Mouse (Mus musculus) stomach, postnatal 0 days (tissue): Measurements from ENCODE around the gene Ush2a. TPM values are rescaled to one million over a fixed set of nuclear protein-coding genes. Genes with fewer than 3 reads are reported as not detected.

Source experiments
- ATAC-seq: fragments of 200-750 bp; cut with Nextera tagmentation; 2 replicates; pipeline ENCODE4 v1.8.0; 2017; ENCODE audit not compliant: low FRiP score, low TSS enrichment
- DNase-seq: peaks from one replicate; pipeline ENCODE4 v3.0.0-alpha.2; 2016; ENCODE audit warnings: low spot score
- H3K27ac ChIP-seq: fragments of 300-500 bp; sonication (generic); replicated peaks from 2 replicates; pipeline ENCODE4 v1.5.1; 2014; ENCODE audit warnings: mild to moderate bottlenecking, control low read depth
- H3K27me3 ChIP-seq: fragments of 300-500 bp; sonication (generic); 2 replicates; pipeline ENCODE4 v1.6.1; 2014; ENCODE audit warnings: low read length; ENCODE audit not compliant: control insufficient read depth, insufficient read depth
- H3K36me3 ChIP-seq: fragments of 300-500 bp; sonication (generic); 2 replicates; pipeline ENCODE4 v1.6.1; 2014; ENCODE audit warnings: low read length, mixed read lengths; ENCODE audit not compliant: control insufficient read depth, insufficient read depth
- H3K4me1 ChIP-seq: fragments of 300-500 bp; sonication (generic); replicated peaks from 2 replicates; pipeline ENCODE4 v1.6.1; 2014; ENCODE audit warnings: antibody characterized with exemption; ENCODE audit not compliant: control insufficient read depth, insufficient read depth
- H3K4me2 ChIP-seq: fragments of 300-500 bp; sonication (generic); replicated peaks from 2 replicates; pipeline ENCODE4 v1.6.1; 2014; ENCODE audit warnings: low read depth, mild to moderate bottlenecking, control low read depth, moderate library complexity
- H3K4me3 ChIP-seq: fragments of 300-500 bp; sonication (generic); 2 replicates; pipeline ENCODE4 v1.5.1; 2014; ENCODE audit warnings: low read depth, low read length, control low read depth
- H3K9ac ChIP-seq: fragments of 300-500 bp; sonication (generic); 2 replicates; pipeline ENCODE4 v1.6.1; 2014; ENCODE audit warnings: mild to moderate bottlenecking, low read length, control low read depth, mixed read lengths
- H3K9me3 ChIP-seq: fragments of 300-500 bp; sonication (generic); 2 replicates; pipeline ENCODE4 v1.6.1; 2016; ENCODE audit warnings: low read length; ENCODE audit not compliant: control insufficient read depth
- CTCF ChIP-seq: IDR thresholded peaks from 2 replicates; pipeline ENCODE4 v1.5.1; 2016; ENCODE audit warnings: antibody characterized with exemption, low read depth, mild to moderate bottlenecking, moderate library complexity
- EP300 ChIP-seq: optimal IDR thresholded peaks from 2 replicates; pipeline ENCODE3; 2016; ENCODE audit warnings: antibody characterized with exemption
- WGBS: fragments of 180-500 bp; shearing (Covaris S2); extraction: QIAGEN DNeasy Blood & Tissue Kit; methylation state at CpG from one replicate; pipeline ENCODE4 v1.1.7; 2014; 5-methylcytosine and 5-hydroxymethylcytosine counted together
- polyA plus RNA-seq: library from polyadenylated mRNA; unstranded; fragments of >200 nt; fragmentation: Nextera tagmentation; extraction: Ambion mirVana; gene quantifications from 2 replicates; pipeline ENCODE4 v1.2.1, GENCODE M21; 2015

Ush2a gene
- polyA plus RNA-seq, 1 experiment from 2014 or later = not detected

DNA sequence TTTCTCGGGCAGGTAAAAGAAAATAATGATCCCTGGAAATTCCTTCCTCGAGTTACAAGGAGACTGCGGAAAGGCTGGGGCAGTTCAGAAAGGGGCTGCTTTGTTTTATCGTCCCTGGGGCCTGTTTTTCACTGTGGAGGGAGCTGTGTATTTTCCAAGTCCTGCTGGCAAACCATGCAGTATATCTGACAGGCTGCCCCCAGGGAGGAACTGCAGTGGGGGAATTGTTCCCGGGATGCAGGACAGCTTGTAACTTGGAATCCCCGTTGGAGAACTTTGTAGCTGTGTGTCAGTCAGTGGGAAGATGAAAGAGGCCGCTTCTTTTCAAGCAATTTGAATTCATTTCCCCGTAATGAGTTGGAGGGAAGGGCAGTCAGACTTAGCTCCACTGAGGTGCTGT is 399.1 kb downstream of the Ush2a start:
- Histone ChIP-seq H3K9ac (no peak overlapping the region), H3K27me3 (no peaks in the 10 kb centered on the region), H3K4me3 (0 out of 2 replicates have a peak overlapping the region, but pooled peaks have one; percentile 1), H3K27ac (no peak overlapping the region), H3K4me1 (no peaks in the 10 kb centered on the region), H3K4me2 (peak overlapping the region; percentile 27), H3K9me3 (no peaks in the 10 kb centered on the region), H3K36me3 (no peaks in the 10 kb centered on the region)
- 6% methylated on average over 8 of the region's 8 CpGs for WGBS
- no peak for ATAC-seq
- no peak for TF ChIP-seq EP300
- TF ChIP-seq CTCF = no peak
- no peak for DNase-seq

GRCm38 (mm10) chr1:188667460-188667859 is 405.6 kb downstream of the Ush2a start:
- H3K27ac ChIP-seq = no peak overlapping the region
- no peak overlapping the region for H3K4me2 ChIP-seq
- H3K9ac ChIP-seq = no peak overlapping the region
- no peak overlapping the region for H3K4me3 ChIP-seq
- H3K4me1 ChIP-seq = no peaks in the 10 kb centered on the region
- H3K36me3 ChIP-seq = no peaks in the 10 kb centered on the region
- no peaks in the 10 kb centered on the region for H3K27me3 ChIP-seq
- no peaks in the 10 kb centered on the region for H3K9me3 ChIP-seq
- 47% methylated on average over 8 of the region's 8 CpGs for WGBS
- TF ChIP-seq EP300 = no peak
- no peak for DNase-seq
- no peak for ATAC-seq

- Histone ChIP-seq H3K9me3 (no peaks in the 10 kb centered on the region), H3K27ac (no peak overlapping the region), H3K9ac (no peak overlapping the region), H3K27me3 (no peaks in the 10 kb centered on the region), H3K36me3 (no peaks in the 10 kb centered on the region), H3K4me1 (no peaks in the 10 kb centered on the region), H3K4me2 (no peak overlapping the region), H3K4me3 (no peak overlapping the region)
- TF ChIP-seq CTCF (no peak), EP300 (no peak)
- ATAC-seq (no peak), DNase-seq (no peak)
- 62% methylated on average over 12 of the region's 12 CpGs for WGBS
Observed at GRCm38 (mm10) chr1:188668513-188668912, 406.7 kb downstream of the Ush2a start.

GRCm38 (mm10) chr1:188672871-188673270 is 411.0 kb downstream of the Ush2a start:
- 92% methylated on average over 12 of the region's 12 CpGs for WGBS
- Histone ChIP-seq H3K9ac (no peak overlapping the region), H3K4me1 (no peaks in the 10 kb centered on the region), H3K27ac (no peak overlapping the region), H3K36me3 (no peaks in the 10 kb centered on the region), H3K9me3 (no peaks in the 10 kb centered on the region), H3K4me2 (no peak overlapping the region), H3K4me3 (no peak overlapping the region), H3K27me3 (no peaks in the 10 kb centered on the region)
- ATAC-seq (no peak), DNase-seq (no peak)
- TF ChIP-seq CTCF (no peak), EP300 (no peak)

DNA sequence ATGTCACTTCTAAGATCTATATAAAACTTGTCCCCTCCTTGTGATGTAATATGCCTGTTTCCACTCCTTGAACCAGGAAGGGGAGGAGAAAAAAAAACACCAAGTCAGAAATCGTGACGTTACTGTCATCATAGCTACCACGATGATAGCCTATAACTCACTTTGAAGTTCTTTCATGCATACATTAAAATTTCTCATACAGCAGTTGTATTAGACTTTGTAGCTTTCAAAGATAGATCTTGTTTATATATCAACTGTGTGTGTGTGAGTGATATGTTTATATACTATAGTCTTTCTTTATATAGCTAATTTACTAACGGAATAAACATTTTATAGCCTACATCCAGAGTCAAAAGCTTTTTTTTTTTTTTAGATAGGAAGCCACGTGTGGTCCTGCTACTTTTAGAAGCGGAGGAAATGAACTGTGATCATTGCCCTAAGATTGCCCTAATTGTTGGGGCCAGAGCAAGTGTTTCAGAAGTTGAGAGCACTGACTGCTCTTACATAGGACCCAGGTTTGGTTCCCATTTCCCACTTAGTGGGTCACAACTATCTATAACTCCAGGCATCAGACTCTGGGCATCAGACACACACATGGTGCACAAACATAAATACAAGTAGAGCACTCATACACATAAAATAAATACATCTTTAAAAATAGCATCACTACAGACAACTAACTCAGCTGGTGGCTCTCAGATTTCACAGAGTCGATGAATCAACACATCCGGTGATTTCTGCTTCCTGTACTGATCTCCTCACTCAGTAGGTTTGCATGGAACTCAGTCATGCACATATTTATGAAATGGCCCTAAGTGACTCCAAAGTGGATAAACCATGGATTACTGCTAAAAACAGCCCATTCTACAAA is 413.1 kb downstream of the Ush2a start:
- WGBS = 46% methylated on average over 8 of the region's 8 CpGs
- ATAC-seq = no peak

GRCm38 (mm10) chr1:188675511-188675863 is 413.7 kb downstream of the Ush2a start:
- H3K27me3 ChIP-seq = no peaks in the 10 kb centered on the region
- H3K4me2 ChIP-seq = no peak overlapping the region
- H3K4me1 ChIP-seq = no peaks in the 10 kb centered on the region
- WGBS = 82% methylated on average over 10 of the region's 10 CpGs
- H3K9ac ChIP-seq = no peak overlapping the region
- DNase-seq (no peak), ATAC-seq (no peak)
- TF ChIP-seq EP300 = no peak
- no peak for TF ChIP-seq CTCF
- no peaks in the 10 kb centered on the region for H3K36me3 ChIP-seq
- no peak overlapping the region for H3K27ac ChIP-seq
- H3K9me3 ChIP-seq = no peaks in the 10 kb centered on the region
- H3K4me3 ChIP-seq = no peak overlapping the region

More for the DNA sequence above, 413.1 kb downstream of the Ush2a start:
- Histone ChIP-seq H3K4me2 (no peak overlapping the region), H3K36me3 (no peaks in the 10 kb centered on the region), H3K27me3 (no peaks in the 10 kb centered on the region), H3K9me3 (no peaks in the 10 kb centered on the region), H3K4me1 (no peaks in the 10 kb centered on the region), H3K4me3 (no peak overlapping the region), H3K9ac (no peak overlapping the region), H3K27ac (no peak overlapping the region)
- DNase-seq = no peak
- TF ChIP-seq EP300 = no peak
- TF ChIP-seq CTCF = no peak
